Mouse (Mus musculus): ENCODE results near the gene Prep. TPM values are rescaled to one million over a fixed set of nuclear protein-coding genes. Genes with fewer than 3 reads are reported as not detected.

Prep gene
- total and polyA plus RNA-seq, 2 experiments: 5.7 to 6.2 TPM

DNA sequence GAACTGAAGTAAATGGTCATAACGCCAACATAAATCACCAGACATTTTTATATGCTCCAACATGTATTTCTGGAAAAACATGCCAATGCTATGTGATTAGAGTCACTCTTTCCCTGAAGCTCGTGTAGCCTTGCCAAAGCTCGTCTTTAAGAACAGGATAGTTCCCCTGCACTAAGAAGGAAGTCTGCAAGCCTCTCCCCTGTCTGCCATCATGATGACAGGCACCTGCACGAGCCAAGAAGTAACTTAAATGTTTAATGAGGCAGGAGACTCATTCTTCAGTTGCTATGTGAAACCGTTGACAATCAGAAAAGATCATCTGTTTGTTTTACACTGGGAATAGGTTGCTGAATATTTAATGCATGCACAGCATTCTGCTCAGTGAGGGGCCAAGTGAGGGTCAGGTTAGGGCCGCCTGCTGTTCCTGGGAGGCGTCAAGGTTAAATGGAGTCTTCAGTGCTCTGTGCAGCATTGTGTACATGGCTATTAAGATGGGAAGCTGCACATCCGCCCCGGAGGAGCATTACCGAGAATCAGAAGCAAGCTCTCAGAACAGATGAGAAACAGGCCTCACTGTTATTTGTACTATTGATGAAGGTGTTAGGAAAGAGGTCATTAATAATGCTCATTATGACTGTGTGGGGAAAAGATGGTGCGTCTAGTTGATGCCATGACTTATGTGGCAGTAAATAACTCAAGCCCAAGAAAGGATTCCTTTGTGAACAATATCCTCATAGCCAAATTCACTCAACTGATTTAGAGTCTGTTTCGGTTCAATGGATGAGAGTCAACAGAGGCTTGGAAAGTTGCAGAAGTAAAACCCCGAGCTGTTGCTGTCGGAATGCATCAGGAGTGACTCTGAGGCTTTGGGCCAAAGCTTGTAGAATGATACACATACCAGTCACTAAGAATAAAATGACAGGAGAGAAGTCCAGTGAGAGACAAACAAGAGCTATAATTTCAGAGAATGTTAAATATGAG is 126.6 kb downstream of the Prep start:
- Histone ChIP-seq H3K9ac (ENCODE audit: low read depth, low read length) (no peak overlapping the region), H3K27ac (replicated peaks; ENCODE audit: insufficient read depth, low read depth, low read length) (no peak overlapping the region), H3K4me3 (ENCODE audit: insufficient read depth, low read depth, low read length) (no peak overlapping the region), H3K4me1 (ENCODE audit: control insufficient read depth, insufficient read depth, low read length) (peaks cover 3% of the 10 kb centered on the region; the same call in 1 of the 2 replicates), H3K27me3 (ENCODE audit: control insufficient read depth, insufficient read depth, low read length) (no peaks in the 10 kb centered on the region), H3K36me3 (ENCODE audit: control insufficient read depth, insufficient read depth, low read length) (no peaks in the 10 kb centered on the region), H3K79me2 (ENCODE audit: control insufficient read depth, insufficient read depth, low read length) (no peaks in the 10 kb centered on the region)
- no peak for DNase-seq (ENCODE audit: extremely low read depth, low read depth, low spot score)
- TF ChIP-seq CTCF (IDR thresholded peaks at IDR 0.05; ENCODE audit: low read depth, low read length): no peak
- TF ChIP-seq POLR2A (IDR thresholded peaks at IDR 0.05; ENCODE audit: extremely low read depth, insufficient read depth, low read length): no peak
- 80% methylated on average over 14 of the region's 14 CpGs for WGBS

DNA sequence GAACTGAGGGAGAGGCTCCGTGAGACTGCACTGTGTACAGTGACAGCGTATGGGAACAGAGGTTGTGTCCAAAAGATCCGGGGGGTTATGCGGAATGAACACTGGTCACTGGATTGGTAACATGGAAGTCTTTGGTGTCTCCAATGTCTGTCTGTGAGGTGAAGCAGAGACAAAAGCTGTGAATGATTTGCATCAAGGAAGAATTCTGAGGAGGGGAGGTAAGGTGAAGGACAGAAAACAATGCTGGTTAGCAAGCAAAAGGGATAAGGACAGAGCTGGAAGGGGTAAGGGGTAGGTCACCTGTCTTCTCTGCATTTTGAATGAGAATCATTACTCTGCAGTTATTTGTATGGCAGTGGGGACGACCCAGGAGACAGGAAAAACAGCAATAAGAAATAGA is 127.5 kb downstream of the Prep start:
- TF ChIP-seq POLR2A (IDR thresholded peaks at IDR 0.05; ENCODE audit: extremely low read depth, insufficient read depth, low read length): no peak
- TF ChIP-seq CTCF (IDR thresholded peaks at IDR 0.05; ENCODE audit: low read depth, low read length): no peak
- H3K79me2 ChIP-seq (ENCODE audit: control insufficient read depth, insufficient read depth, low read length): no peaks in the 10 kb centered on the region
- H3K9ac ChIP-seq (ENCODE audit: low read depth, low read length): no peak overlapping the region
- H3K27ac ChIP-seq (replicated peaks; ENCODE audit: insufficient read depth, low read depth, low read length): no peak overlapping the region
- H3K4me3 ChIP-seq (ENCODE audit: insufficient read depth, low read depth, low read length): no peak overlapping the region
- no peaks in the 10 kb centered on the region for H3K27me3 ChIP-seq (ENCODE audit: control insufficient read depth, insufficient read depth, low read length)
- no peak for DNase-seq (ENCODE audit: extremely low read depth, low read depth, low spot score)
- H3K4me1 ChIP-seq (ENCODE audit: control insufficient read depth, insufficient read depth, low read length): peaks cover 3% of the 10 kb centered on the region; the same call in 1 of the 2 replicates
- no peaks in the 10 kb centered on the region for H3K36me3 ChIP-seq (ENCODE audit: control insufficient read depth, insufficient read depth, low read length)
- 80% methylated on average over 5 of the region's 5 CpGs for WGBS

DNA sequence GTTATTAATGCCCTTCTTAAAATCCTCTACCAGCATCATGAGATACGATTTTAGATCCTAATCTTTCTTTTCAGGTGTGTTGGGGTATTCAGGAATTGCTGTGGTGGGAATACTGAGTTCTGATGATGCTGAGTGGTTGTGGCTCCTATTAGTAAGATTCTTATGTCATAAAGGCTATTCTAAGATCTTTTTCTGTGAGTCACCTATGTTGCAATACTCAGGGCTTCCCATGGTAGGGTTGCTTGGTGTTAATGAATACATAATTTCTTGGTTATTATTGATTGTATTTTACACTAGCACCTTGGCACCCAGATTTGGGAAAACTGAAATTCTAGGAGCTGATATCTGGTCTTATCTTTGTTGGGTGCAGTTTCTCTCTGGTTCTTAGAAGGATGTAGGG is 137.6 kb downstream of the Prep start:
- no peak for DNase-seq (ENCODE audit: extremely low read depth, low read depth, low spot score)
- no peak overlapping the region for H3K27ac ChIP-seq (replicated peaks; ENCODE audit: insufficient read depth, low read depth, low read length)
- TF ChIP-seq POLR2A (IDR thresholded peaks at IDR 0.05; ENCODE audit: extremely low read depth, insufficient read depth, low read length) (no peak), CTCF (IDR thresholded peaks at IDR 0.05; ENCODE audit: low read depth, low read length) (no peak)

DNA sequence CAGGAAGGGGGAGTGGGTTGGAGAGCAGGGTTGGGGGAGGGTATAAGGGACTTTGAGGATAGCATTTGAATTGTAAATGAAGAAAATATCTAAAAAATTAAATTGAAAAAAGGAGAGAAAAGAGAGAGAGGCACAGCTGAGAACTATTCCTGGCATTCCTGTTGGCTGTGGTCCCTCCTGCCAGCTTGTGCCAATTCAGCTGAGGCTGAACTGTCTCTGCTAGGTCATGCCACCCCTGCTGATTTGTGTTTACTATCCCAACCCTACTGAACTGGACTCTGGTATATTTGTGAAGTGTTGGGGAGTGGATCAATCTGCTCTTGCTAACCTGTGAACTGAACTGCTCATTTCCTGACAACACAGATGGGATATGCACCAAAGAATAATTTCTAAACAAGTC is 143.2 kb downstream of the Prep start:
- Histone ChIP-seq H3K79me2 (ENCODE audit: control insufficient read depth, insufficient read depth, low read length) (no peaks in the 10 kb centered on the region), H3K4me1 (ENCODE audit: control insufficient read depth, insufficient read depth, low read length) (peaks cover 5% of the 10 kb centered on the region), H3K27me3 (ENCODE audit: control insufficient read depth, insufficient read depth, low read length) (no peaks in the 10 kb centered on the region), H3K9ac (ENCODE audit: low read depth, low read length) (no peak overlapping the region), H3K36me3 (ENCODE audit: control insufficient read depth, insufficient read depth, low read length) (no peaks in the 10 kb centered on the region), H3K4me3 (ENCODE audit: insufficient read depth, low read depth, low read length) (no peak overlapping the region), H3K27ac (replicated peaks; ENCODE audit: insufficient read depth, low read depth, low read length) (no peak overlapping the region)
- TF ChIP-seq POLR2A (IDR thresholded peaks at IDR 0.05; ENCODE audit: extremely low read depth, insufficient read depth, low read length) (no peak), CTCF (IDR thresholded peaks at IDR 0.05; ENCODE audit: low read depth, low read length) (no peak)
- DNase-seq (ENCODE audit: extremely low read depth, low read depth, low spot score): peak; percentile 97

More for the DNA sequence above, 137.6 kb downstream of the Prep start:
- H3K4me1 ChIP-seq (ENCODE audit: control insufficient read depth, insufficient read depth, low read length): no peaks in the 10 kb centered on the region
- no peaks in the 10 kb centered on the region for H3K36me3 ChIP-seq (ENCODE audit: control insufficient read depth, insufficient read depth, low read length)
- 60% methylated on average over 1 of the region's 1 CpGs for WGBS
- H3K9ac ChIP-seq (ENCODE audit: low read depth, low read length): no peak overlapping the region
- H3K27me3 ChIP-seq (ENCODE audit: control insufficient read depth, insufficient read depth, low read length): no peaks in the 10 kb centered on the region
- H3K4me3 ChIP-seq (ENCODE audit: insufficient read depth, low read depth, low read length): no peak overlapping the region
- no peaks in the 10 kb centered on the region for H3K79me2 ChIP-seq (ENCODE audit: control insufficient read depth, insufficient read depth, low read length)

DNA sequence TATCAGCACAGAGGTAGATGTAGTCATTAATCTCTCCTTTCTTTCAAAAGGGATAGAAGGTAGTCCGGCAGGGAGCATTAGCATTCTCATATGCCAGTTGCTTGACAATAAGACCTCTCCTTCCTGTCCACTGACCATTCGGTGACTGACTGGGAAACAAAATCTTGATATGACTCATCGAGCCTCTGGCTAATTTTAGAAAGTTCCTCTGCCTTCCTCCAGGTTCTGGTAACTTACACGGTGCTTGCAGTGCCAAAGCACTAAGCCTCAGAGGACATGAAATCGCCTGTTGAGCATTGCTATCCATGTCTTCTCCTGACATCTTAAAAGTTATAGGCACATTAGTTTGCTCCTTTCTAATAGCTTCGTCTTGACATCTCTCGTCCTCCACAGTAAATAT is 149.7 kb downstream of the Prep start:
- Histone ChIP-seq H3K4me3 (ENCODE audit: insufficient read depth, low read depth, low read length) (no peak overlapping the region), H3K79me2 (ENCODE audit: control insufficient read depth, insufficient read depth, low read length) (no peaks in the 10 kb centered on the region), H3K36me3 (ENCODE audit: control insufficient read depth, insufficient read depth, low read length) (no peaks in the 10 kb centered on the region), H3K27me3 (ENCODE audit: control insufficient read depth, insufficient read depth, low read length) (no peaks in the 10 kb centered on the region), H3K27ac (replicated peaks; ENCODE audit: insufficient read depth, low read depth, low read length) (no peak overlapping the region), H3K4me1 (ENCODE audit: control insufficient read depth, insufficient read depth, low read length) (no peaks in the 10 kb centered on the region), H3K9ac (ENCODE audit: low read depth, low read length) (no peak overlapping the region)
- no peak for TF ChIP-seq CTCF (IDR thresholded peaks at IDR 0.05; ENCODE audit: low read depth, low read length)
- TF ChIP-seq POLR2A (IDR thresholded peaks at IDR 0.05; ENCODE audit: extremely low read depth, insufficient read depth, low read length): no peak
- no peak for DNase-seq (ENCODE audit: extremely low read depth, low read depth, low spot score)
- 83% methylated on average over 7 of the region's 7 CpGs for WGBS

Other genes starting within 250 kb of the Prep start
- gene Popdc3, start 110.9 kb downstream of the Prep start, total RNA-seq (2014; rRNA removed): not detected in 2 replicates
- gene Popdc3, start 110.9 kb downstream of the Prep start, polyA plus RNA-seq (2012; rRNA removed): not detected in 2 replicates

Measured in liver, adult 2 months (tissue).